Mouse (Mus musculus): ENCODE data around the gene Cdc6. TPM values are rescaled to one million over a fixed set of nuclear protein-coding genes. Genes with fewer than 3 reads are reported as not detected.

Gene Cdc6
- polyA plus RNA-seq, 1 experiment from 2014 or later, result 11.2 TPM

- Histone ChIP-seq H3K36me3 (no peaks in the 10 kb centered on the region), H3K27me3 (peaks cover 12% of the 10 kb centered on the region; the same call in 1 of the 2 replicates), H3K27ac (replicated peaks) (0 out of 2 replicates have a peak overlapping the region, but pooled peaks have one; percentile 15), H3K4me1 (peaks cover 74% of the 10 kb centered on the region), H3K9ac (replicated peaks) (peak overlapping the region; percentile 54; the same call in 1 of the 2 replicates), H3K4me3 (peak overlapping the region; percentile 62), H3K4me2 (replicated peaks) (peak overlapping the region; percentile 98), H3K9me3 (no peaks in the 10 kb centered on the region)
- no peak for ATAC-seq (replicated peaks)
- 13% methylated on average over 8 of the region's 8 CpGs for WGBS
These were observed 54.2 kb downstream of the Cdc6 start for GRCm38 (mm10) chr11:98961766-98962165.

GRCm38 (mm10) chr11:98962421-98963095 lies 55.0 kb downstream of the Cdc6 start:
- peak overlapping the region; percentile 98 for H3K4me2 ChIP-seq (replicated peaks)
- H3K27ac ChIP-seq (replicated peaks), result peak overlapping the region; percentile 75
- peaks cover 12% of the 10 kb centered on the region; the same call in 1 of the 2 replicates for H3K27me3 ChIP-seq
- H3K4me3 ChIP-seq, result peak overlapping the region; percentile 44
- peak overlapping the region; percentile 57; the same call in 1 of the 2 replicates for H3K9ac ChIP-seq (replicated peaks)
- 14% methylated on average over 12 of the region's 12 CpGs for WGBS
- peaks cover 82% of the 10 kb centered on the region for H3K4me1 ChIP-seq
- H3K9me3 ChIP-seq, result no peaks in the 10 kb centered on the region
- no peaks in the 10 kb centered on the region for H3K36me3 ChIP-seq
- no peak for ATAC-seq (replicated peaks)

GRCm38 (mm10) chr11:98963191-98964021 lies 55.8 kb downstream of the Cdc6 start:
- under 1% methylated on average over 32 of the region's 32 CpGs for WGBS
- peak; percentile 58 for ATAC-seq (replicated peaks)
- Histone ChIP-seq H3K9ac (replicated peaks) (peak overlapping the region; percentile 57), H3K27ac (replicated peaks) (peak overlapping the region; percentile 75), H3K4me3 (peak overlapping the region; percentile 44), H3K4me2 (replicated peaks) (peak overlapping the region; percentile 98), H3K36me3 (no peaks in the 10 kb centered on the region), H3K27me3 (peaks cover 12% of the 10 kb centered on the region; the same call in 1 of the 2 replicates), H3K4me1 (peaks cover 90% of the 10 kb centered on the region), H3K9me3 (no peaks in the 10 kb centered on the region)

- ATAC-seq (replicated peaks), result no peak
- Histone ChIP-seq H3K4me1 (peaks cover 98% of the 10 kb centered on the region), H3K4me3 (no peak overlapping the region), H3K4me2 (replicated peaks) (peak overlapping the region; percentile 98), H3K9me3 (no peaks in the 10 kb centered on the region), H3K36me3 (no peaks in the 10 kb centered on the region), H3K27ac (replicated peaks) (peak overlapping the region; percentile 75), H3K27me3 (peaks cover 12% of the 10 kb centered on the region; the same call in 1 of the 2 replicates), H3K9ac (replicated peaks) (no peak overlapping the region)
- 45% methylated on average over 6 of the region's 6 CpGs for WGBS
These were observed 56.6 kb downstream of the Cdc6 start for GRCm38 (mm10) chr11:98964201-98964615.

- peaks cover 98% of the 10 kb centered on the region for H3K4me1 ChIP-seq
- H3K4me3 ChIP-seq, result no peak overlapping the region
- H3K4me2 ChIP-seq (replicated peaks), result peak overlapping the region; percentile 98
- H3K27ac ChIP-seq (replicated peaks), result peak overlapping the region; percentile 75; the same call in 1 of the 2 replicates
- peaks cover 12% of the 10 kb centered on the region; the same call in 1 of the 2 replicates for H3K27me3 ChIP-seq
- H3K36me3 ChIP-seq, result no peaks in the 10 kb centered on the region
- no peaks in the 10 kb centered on the region for H3K9me3 ChIP-seq
- ATAC-seq (replicated peaks), result no peak
- 0 out of 2 replicates have a peak overlapping the region, but pooled peaks have one; percentile 27 for H3K9ac ChIP-seq (replicated peaks)
- whole genome bisulfite sequencing, result 29% methylated on average over 15 of the region's 15 CpGs
These were observed 57.2 kb downstream of the Cdc6 start for GRCm38 (mm10) chr11:98964616-98965415.

GRCm38 (mm10) chr11:98965416-98966077 lies 57.9 kb downstream of the Cdc6 start:
- Histone ChIP-seq H3K9ac (replicated peaks) (0 out of 2 replicates have a peak overlapping the region, but pooled peaks have one; percentile 27), H3K27me3 (peaks cover 12% of the 10 kb centered on the region; the same call in 1 of the 2 replicates), H3K4me3 (no peak overlapping the region), H3K27ac (replicated peaks) (no peak overlapping the region), H3K4me2 (replicated peaks) (peak overlapping the region; percentile 98), H3K9me3 (no peaks in the 10 kb centered on the region), H3K4me1 (peaks cover 98% of the 10 kb centered on the region), H3K36me3 (no peaks in the 10 kb centered on the region)
- WGBS, result 6% methylated on average over 11 of the region's 11 CpGs
- ATAC-seq (replicated peaks), result no peak

GRCm38 (mm10) chr11:98966499-98967141 lies 59.0 kb downstream of the Cdc6 start:
- ATAC-seq (replicated peaks), result no peak; the same call in 1 of the 2 replicates
- H3K27me3 ChIP-seq, result peaks cover 11% of the 10 kb centered on the region; the same call in 1 of the 2 replicates

GRCm38 (mm10) chr11:98968079-98968478 lies 60.5 kb downstream of the Cdc6 start:
- no peaks in the 10 kb centered on the region; the same call in 1 of the 2 replicates for H3K27me3 ChIP-seq

More at GRCm38 (mm10) chr11:98966499-98967141, 59.0 kb downstream of the Cdc6 start:
- H3K36me3 ChIP-seq, result no peaks in the 10 kb centered on the region
- H3K9me3 ChIP-seq, result no peaks in the 10 kb centered on the region
- H3K4me3 ChIP-seq, result no peak overlapping the region
- H3K4me1 ChIP-seq, result peaks cover 98% of the 10 kb centered on the region
- WGBS, result 30% methylated on average over 9 of the region's 9 CpGs
- no peak overlapping the region for H3K9ac ChIP-seq (replicated peaks)
- peak overlapping the region; percentile 95 for H3K27ac ChIP-seq (replicated peaks)
- H3K4me2 ChIP-seq (replicated peaks), result no peak overlapping the region

GRCm38 (mm10) chr11:98968716-98969495 lies 61.3 kb downstream of the Cdc6 start:
- Histone ChIP-seq H3K9ac (replicated peaks) (peak overlapping the region; percentile 9; the same call in 1 of the 2 replicates), H3K4me3 (peak overlapping the region; percentile 18; the same call in 1 of the 2 replicates), H3K9me3 (no peaks in the 10 kb centered on the region), H3K36me3 (0 out of 2 replicates have a peak, but pooled peaks cover 5% of the 10 kb centered on the region), H3K4me1 (peaks cover 82% of the 10 kb centered on the region), H3K27me3 (no peaks in the 10 kb centered on the region), H3K4me2 (replicated peaks) (peak overlapping the region; percentile 43), H3K27ac (replicated peaks) (peak overlapping the region; percentile 95)
- 2% methylated on average over 20 of the region's 20 CpGs for WGBS
- ATAC-seq (replicated peaks), result peak; percentile 42

More at GRCm38 (mm10) chr11:98968079-98968478, 60.5 kb downstream of the Cdc6 start:
- ATAC-seq (replicated peaks), result no peak
- Histone ChIP-seq H3K27ac (replicated peaks) (peak overlapping the region; percentile 95), H3K4me1 (peaks cover 90% of the 10 kb centered on the region), H3K4me2 (replicated peaks) (peak overlapping the region; percentile 43; the same call in 1 of the 2 replicates), H3K36me3 (0 out of 2 replicates have a peak, but pooled peaks cover 5% of the 10 kb centered on the region), H3K4me3 (no peak overlapping the region), H3K9me3 (no peaks in the 10 kb centered on the region), H3K9ac (replicated peaks) (no peak overlapping the region)
- WGBS, result 55% methylated on average over 16 of the region's 16 CpGs

GRCm38 (mm10) chr11:98969496-98969927 lies 61.9 kb downstream of the Cdc6 start:
- Histone ChIP-seq H3K27me3 (no peaks in the 10 kb centered on the region), H3K4me2 (replicated peaks) (peak overlapping the region; percentile 43), H3K4me1 (peaks cover 76% of the 10 kb centered on the region), H3K4me3 (peak overlapping the region; percentile 18; the same call in 1 of the 2 replicates), H3K27ac (replicated peaks) (peak overlapping the region; percentile 95), H3K9me3 (no peaks in the 10 kb centered on the region), H3K9ac (replicated peaks) (no peak overlapping the region; the same call in 1 of the 2 replicates), H3K36me3 (0 out of 2 replicates have a peak, but pooled peaks cover 5% of the 10 kb centered on the region)
- 8% methylated on average over 16 of the region's 17 CpGs for WGBS
- peak; percentile 70 for ATAC-seq (replicated peaks)
